Mouse (Mus musculus) embryo, embryonic 10 days (tissue): ENCODE data around the gene Malsu1.

ENCODE experiments used
- DNase-seq: peaks from one replicate; pipeline ENCODE4 v3.0.0-alpha.2; 2015; ENCODE audit warnings: low spot score

The Malsu1 gene

DNA sequence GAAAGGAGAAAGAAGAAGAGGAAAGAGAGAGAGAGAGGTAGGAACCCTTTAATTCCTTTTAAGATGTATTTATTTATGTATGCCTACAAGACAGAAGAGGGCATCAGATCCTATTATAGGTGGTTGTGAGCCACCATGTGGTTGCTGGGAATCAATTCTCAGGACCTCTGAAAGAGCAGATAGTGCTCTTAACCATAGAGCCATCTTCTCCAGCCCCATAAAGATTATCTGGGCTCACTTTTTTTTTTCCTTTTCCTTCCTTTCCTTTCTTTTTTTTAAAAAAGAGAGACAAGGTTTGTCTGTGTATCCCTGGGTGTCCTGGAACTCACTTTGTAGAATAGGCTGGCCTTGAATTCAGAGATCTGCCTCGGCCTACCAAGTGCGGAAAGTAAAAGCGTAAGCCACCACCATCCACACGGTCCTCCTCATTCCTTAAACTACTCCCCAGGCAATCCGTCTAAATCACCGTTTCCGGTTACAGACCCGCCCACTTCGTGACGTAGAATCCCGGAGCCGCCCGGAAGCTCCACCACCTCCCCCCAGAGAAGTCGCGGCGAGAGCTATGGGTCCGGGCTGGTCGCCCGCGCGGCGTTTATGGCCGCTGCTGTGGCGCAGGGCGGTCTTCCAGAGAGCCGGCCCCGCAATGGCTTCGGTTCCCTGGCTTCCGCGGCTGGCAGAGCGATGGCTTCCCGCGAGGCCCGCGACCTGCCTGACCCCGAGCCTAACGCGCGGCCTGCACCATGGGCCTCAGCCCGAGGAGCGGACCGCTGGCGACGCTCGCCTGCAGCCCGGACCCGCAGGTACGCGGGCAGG lies at the start of gene Malsu1:
TSS of gene Malsu1 (plus strand) at position 492 of the 813 bp plus-strand sequence.
- DNase-seq, result peak; percentile 96

DNA sequence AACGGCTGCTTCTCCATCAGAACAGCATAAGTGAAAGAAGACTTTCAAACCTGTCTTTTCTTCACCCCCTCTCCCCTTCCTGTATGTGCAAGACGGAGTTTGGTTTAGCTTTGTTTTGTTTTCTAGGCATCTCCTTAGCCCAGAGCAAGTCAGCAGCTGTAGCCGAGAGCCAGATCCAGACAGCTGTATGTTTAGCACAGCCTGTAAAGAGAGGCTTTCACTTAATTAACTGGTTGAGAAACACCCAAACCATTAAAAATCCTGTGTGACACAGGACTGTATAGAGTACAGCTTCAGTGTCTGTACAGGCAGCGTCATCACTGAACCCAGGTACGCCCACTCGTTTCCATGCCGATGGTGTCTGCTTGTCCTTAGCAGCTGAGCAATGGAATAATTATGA lies 48.3 kb upstream of the Malsu1 start:
- DNase-seq, result no peak

DNA sequence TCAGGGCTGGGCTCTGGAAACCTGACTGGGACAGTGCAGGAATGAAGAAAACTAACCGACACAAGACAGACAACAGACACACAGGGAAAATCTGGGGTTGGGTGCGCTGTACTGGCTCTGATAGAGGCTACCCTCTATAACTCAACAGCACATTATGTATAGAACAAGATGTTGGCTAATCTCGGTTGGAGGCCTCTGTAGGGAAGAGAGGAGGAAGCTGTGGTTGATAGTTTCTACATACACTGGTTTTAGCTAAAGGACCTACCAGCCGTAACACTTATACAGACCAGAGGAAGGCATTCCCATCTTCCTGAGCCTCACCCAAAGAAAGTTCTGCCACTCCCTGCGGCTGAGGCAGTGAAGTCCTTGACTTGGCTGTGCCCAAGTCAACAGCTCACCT lies 47.1 kb upstream of the Malsu1 start:
- DNase-seq, result no peak

DNA sequence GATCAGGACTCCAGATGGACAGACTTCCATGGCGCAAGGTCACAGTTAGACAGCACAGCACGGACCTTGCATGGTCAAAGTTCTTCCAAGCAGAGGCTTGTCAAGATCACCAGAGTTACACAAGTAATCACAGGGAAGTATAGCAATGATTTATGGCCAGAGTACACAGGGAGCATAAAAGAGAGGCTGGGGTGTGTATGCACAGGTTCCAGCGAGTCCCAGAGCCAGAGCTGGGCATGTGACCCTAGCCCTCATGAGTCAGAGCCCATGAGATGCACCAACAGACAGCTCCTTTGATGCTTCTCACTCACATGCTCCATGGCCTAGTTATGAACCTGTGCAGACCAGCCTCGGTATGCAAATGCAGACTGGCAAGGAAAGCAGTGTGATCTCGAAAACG lies 45.6 kb upstream of the Malsu1 start:
- DNase-seq, result no peak

DNA sequence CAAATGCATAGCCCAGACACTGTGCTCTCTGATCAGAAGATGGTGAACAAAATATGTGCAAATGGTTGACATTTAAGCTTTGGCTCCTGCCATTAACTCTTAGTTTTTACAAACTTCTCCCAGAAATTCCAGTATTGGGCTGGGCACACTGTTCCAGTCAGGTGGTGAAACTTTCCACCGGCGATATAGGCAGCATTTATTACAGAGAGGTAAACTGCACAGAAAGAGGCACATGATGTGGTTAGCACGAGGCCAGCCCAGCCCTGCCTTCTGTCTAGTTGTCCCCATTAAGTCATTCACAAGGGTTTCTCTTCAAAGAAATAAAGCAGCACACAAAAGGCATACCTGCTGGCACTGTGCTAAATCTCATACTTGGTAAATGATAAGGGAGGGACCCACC lies 44.9 kb upstream of the Malsu1 start:
- no peak for DNase-seq

DNA sequence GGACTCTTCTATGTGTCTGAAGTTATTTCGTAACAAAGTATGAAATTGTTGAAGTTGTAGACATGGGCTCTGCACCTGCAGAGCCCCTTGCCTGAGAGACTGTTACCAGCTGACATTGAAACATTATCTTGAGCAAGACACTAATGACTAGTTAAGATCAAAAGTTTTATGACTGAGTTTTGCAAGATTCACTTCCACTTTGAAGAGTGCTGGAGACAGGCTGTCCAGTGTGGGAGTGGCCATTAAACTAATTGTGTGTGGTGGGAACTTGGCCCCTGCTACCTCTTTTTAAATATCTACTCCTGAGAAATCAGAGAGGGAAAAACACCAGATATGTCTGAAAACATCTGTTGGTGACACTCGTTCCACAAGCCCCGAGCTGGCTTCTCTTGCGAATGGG lies 42.4 kb upstream of the Malsu1 start:
- no peak for DNase-seq

DNA sequence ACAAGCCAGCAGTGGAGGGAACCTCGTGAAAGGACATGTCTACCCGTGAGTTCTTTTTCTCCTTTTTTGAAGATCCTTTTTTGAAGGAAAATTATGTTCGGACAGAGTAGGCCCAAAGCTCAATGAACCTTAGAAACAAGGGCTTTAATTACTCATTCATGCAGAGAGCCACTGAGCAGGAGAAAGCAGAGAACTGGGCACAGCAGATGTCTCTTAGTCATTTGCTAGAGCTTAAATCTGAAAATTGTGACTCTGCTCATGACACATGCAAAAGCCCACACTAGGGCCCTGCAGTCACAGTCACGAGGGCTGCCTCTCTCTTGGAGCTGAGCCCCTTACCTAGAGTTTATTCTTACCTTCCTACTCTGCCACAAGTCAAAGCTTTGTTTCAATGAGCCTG lies 40.8 kb upstream of the Malsu1 start:
- no peak for DNase-seq

DNA sequence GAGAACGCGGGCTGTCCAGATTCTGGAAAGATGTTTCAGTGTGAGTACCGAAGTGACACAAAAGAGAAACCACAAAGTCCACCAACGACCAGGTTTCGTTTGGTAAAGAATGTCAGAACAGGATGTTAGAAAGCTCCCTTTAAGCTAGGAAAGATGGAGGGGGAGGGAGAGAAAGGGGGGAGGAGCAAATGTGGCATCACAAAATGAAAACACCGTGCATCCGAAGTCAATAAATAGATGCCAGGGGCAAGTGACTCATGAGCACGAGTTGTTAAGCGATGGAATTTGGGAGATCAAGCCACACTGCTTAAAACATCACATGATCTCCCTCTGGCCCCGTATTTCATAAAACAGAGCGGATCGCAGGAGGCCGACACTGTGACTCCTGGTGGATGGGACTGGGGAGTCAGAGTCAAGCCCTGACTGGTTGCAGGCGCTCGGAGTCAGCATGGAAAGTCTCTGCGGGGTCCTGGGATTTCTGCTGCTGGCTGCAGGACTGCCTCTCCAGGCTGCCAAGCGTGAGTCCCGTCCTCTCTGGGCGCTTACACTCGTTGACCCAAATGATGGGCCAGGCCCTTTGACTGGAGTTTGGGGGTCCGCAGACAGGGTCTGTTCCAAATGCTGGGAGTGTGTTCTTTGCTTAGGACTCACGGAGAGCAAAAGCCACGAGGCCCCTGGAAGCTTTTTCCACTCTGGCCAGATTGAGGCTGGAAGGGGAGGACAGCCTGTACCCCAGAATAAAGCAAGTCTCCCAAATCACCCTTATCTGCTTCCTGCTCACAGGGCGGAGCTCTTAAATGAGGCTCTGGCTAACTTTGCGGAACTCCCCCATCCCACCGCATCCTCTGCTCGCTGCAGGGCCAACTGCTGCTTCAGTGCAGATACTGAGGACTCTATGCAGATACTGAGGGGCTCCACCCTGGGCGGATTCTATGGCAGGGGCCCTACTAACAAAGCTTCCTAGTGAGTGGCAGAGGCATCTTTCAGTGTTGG lies 37.0 kb upstream of the Malsu1 start, which contains the start of gene Gpnmb:
TSS of gene Gpnmb (plus strand) at position 272 of the 993 bp plus-strand sequence.
- no peak for DNase-seq

DNA sequence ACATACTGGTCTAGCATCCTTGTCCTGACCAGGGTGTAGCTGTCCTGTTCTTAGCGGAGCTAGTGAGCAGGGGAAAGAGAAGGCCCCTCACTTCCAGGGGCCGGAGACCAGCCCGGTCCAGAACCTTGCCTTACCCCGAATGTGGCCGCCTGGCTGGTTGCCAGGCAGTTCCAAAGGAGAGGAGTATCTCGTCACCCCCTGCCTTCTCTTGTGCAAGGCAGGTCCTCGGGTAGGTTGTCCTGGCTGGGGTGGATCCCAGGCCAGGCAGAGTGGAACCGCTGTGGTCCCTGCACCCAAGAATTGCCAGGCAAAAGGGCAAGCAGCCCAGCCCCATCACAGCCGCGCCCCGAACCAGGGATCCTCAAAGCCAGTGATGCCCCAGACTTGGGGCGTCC lies 36.3 kb upstream of the Malsu1 start:
- DNase-seq, result no peak

DNA sequence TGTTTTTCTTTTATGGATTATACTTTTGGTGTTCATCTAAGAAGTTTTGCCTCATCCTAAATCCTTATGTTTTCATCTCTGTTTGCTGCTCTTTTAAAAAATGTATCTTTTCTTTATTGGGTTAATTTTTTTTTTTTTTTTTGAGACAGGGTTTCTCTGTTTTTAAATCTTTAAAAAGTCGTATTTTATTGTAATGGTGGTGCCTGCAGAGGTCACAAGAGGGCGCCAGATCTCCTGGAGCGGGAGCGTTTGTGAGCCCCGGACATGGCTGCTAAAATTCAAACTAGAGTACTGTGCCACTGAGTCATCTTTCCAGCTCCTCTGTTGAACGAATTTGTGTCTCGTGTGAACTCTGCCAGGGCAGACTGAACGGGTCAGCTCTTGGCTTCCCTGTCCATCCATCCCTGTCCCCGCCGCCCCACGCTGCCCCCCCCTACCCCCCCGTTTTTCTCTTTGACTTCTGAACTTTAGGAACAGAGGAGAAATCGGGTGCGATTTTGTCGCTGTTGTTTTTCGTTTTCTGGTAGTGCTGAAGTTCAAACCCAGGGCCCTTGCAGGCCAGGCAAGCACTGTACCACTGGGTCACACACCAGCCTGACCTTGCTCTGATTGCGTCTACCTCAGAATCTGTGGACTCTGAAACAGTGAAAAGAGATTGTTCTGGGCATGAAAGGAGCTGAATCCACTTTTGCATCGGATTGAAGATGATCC lies 34.0 kb upstream of the Malsu1 start:
- DNase-seq, result peak; percentile 81

DNA sequence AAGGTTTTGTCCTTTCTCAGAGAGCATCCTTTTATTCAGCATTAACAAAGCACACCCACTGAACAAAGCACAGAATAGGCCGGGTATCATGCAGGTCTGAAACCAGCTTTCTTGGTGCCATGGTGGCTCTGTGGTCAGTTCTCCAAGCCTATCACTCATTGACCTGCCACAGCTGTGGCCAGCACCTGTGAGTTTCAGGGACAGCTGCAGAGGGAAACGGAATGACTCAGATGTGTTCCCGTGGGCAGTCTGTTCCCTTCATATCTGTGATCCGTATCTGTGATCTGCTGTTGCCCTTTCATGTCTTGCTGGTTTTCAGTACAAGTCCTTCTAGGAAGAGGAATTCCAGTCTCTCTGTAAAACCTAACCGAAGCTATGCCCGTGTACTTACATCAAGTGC lies 27.1 kb upstream of the Malsu1 start:
- no peak for DNase-seq

DNA sequence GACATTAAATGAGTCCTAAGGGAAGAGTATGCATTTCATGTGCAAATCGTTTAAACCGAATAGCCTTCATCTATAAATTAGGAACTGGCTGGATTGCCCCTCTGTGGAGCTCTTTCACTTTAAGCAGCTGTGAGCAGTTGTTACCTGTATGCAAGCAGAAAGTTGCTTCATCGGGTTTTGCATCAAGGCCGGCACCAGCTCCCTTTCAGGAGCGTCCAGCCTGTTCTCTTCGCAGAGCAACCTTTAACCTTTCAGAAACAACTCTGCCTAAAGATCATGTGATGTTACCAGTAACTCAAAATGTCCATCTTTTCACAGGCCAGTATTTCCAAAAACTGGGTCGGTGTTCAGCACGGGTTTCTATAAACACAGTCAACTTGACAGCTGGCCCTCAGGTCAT lies 26.6 kb upstream of the Malsu1 start:
- DNase-seq, result no peak

DNA sequence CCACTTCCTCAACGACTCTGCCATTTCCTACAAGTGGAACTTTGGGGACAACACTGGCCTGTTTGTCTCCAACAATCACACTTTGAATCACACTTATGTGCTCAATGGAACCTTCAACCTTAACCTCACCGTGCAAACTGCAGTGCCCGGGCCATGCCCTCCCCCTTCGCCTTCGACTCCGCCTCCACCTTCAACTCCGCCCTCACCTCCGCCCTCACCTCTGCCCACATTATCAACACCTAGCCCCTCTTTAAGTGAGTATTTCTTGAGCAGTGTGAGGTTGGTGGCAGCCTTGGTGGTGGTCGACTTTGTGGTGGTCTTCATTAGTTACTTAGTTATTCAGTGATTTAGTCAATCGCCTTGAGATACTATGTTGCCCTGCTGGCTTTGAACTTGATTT lies 25.7 kb upstream of the Malsu1 start:
- DNase-seq, result no peak

DNA sequence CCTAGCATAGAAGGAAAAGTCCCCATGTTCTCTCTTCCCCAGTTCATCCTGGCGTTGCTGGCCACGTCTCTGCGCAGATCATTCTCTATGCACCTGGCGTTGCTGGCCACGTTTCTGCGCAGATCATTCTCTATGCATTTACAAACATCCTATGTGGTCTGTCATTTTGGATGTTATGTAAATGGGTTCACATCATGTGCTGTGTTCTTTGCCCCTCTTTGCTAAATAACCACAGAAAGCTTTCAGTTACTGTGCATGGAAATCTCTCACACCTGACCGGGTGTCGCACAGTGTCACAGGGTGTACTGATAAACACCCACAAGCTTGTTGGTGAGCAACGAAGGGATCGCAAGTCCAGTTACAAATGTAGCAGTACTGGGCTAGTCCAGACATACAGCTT lies 25.2 kb upstream of the Malsu1 start:
- no peak for DNase-seq

DNA sequence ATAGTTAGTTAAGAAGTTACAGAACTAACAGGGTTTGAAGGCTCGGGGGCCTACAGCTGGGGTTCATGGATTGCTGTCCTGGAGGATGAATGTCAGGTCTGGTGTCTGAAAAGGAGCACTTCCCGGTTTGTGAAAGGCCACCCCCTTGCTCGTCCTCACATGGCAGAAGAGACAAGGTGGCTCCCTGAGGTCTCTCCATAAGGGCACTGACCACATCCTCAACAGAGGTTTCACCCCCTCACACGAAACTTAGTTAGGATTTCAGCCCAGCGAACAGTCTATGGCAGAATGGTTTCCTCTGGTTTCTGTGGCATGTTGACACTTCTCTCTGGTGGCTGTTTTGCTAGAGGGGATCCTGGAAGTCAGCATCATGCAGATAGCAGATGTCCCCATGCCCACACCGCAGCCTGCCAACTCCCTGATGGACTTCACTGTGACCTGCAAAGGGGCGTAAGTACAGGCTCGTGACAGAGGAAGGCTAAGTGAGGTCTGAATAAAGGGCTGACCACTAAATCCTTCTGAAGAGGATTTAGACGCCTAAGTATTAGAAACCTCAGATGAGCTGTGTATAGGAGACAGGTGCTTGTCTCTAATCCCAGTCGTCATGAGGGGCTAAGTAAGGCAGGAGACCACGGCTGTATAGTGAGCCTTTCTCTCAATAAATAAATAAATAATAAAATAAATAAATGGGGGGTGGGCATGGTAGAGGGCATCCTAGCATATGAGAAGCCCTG lies 22.8 kb upstream of the Malsu1 start:
- no peak for DNase-seq

DNA sequence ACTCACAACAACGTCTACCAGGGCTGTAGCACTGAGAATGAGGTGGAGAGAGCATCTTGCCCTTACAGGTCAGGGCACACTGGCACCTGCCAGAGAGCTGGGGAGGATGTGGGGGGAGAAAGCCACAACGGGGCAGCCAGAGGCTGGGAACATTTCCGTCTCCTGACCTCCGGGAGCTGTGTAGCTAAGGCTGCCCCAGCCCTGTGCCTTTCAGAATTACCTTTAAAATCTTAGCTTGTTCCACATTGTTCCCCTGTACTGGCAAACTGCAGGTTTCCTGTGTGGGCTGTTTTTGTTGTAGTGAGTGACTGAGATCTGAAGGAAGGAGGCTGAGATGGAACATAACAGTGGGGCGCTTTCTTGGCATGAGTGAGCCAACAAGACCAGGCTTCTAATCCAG lies 21.4 kb upstream of the Malsu1 start:
- no peak for DNase-seq

DNA sequence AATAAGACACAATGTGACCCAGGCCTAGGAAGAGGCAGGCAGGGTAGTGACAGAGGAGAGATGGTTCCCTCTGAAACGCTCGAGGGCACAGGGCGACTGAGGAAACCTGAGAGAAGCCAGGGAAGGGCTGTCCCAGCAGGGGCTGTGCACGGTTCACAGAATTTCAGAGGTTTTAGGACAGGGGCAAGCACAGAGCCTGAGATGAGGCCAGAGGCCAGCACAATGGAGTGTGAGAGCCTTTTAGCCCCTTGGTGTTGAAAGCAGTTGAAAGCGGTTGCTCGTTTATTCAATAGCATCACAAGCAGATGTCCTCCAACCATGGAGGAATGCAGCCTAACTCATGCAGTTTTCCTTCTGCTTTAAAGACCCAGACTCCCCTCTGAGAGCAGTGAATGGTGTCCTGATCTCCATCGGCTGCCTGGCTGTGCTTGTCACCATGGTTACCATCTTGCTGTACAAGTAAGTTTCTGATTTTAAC lies 18.3 kb upstream of the Malsu1 start:
- DNase-seq, result peak; percentile 82

DNA sequence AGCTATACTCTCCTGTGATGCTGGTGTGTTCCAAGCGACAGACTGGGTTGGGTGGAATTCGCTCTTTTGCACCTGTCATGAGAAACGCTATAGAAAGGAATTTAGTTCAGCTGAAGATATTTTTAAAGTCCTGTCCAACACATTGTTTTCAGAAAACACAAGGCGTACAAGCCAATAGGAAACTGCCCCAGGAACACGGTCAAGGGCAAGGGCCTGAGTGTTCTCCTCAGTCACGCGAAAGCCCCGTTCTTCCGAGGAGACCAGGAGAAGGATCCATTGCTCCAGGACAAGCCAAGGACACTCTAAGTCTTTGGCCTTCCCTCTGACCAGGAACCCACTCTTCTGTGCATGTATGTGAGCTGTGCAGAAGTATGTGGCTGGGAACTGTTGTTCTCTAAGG lies 17.6 kb upstream of the Malsu1 start:
- no peak for DNase-seq

DNA sequence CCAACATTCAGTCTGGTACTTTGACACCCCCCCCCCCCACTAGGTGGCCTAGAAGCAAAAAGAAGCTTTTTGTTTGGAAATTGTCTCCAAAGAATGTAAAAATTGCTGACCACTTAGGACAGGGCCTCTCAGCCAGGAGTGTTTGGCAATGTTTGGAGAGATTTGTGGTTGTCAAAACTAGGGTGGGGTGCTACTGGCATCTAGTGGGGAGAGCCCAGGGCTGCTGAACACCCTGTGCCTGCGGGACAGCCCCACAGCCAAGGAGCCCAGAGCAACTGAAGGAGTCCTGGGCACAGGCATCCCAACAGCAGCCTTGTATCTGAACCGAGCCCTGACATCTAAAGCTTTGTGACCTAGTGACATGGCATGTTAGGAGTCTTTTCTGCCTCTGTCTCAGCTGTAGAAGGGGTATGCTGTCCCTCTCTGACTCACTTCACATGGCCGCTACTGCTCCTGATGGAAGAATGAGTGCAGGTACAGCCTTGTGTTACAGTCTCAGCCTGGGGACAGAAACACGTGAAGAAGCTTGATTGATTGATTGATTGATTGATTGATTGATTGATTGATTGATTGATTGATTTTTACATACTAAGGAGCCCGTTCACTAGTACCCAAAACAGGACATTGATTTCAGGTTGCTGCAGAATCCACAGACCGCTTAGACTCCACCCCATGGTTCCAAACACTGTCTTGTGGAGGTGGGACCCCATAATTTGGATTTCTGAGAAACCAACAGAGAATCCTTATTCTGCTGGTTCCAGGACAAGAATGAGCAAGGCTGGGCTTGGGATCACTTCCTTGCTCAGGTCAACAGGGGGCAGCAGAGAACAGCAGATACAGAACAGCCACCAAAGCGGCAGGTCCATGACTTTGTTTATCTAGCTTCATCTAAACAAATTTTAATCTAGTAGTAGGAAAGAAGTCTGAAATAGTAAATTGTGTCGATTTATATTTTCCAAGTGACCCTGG lies 16.3 kb upstream of the Malsu1 start:
- DNase-seq, result peak; percentile 88

DNA sequence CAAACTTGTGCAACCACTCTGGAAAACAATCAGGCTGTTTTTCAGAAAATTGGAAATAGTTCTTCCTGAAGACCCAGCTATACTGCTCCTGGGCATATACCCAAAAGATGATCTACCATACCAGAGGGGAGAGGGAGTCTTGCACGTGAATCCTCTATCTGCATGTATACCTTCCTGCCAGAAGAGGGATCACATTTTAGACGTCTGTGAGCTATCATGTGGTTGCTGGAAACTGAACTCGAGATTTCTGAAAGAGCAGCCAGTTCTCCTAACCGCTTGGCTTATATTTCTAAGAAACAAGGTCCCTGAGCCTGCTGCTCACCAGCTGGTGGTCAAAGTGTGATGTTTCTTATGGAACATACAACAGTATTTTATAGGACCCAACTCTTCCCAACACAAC lies 5.2 kb upstream of the Malsu1 start:
- no peak for DNase-seq
